Mouse (Mus musculus) R1 (cell line): ENCODE measurements around the gene Nktr.

Experiments used
- DNase-seq: peaks from one replicate; pipeline ENCODE4 v3.0.0-alpha.2; 2018; ENCODE audit warnings: low read depth, low spot score

The Nktr gene

GRCm38 (mm10) chr9:121707801-121708200 is 11.2 kb upstream of the Nktr start:
- no peak for DNase-seq

GRCm38 (mm10) chr9:121708506-121709486 is 10.2 kb upstream of the Nktr start:
- DNase-seq = peak; percentile 17

- DNase-seq = peak; percentile 99
Measured at GRCm38 (mm10) chr9:121709898-121710583, 8.9 kb upstream of the Nktr start, which contains the start of gene Ss18l2. Gene Ss18l2 (plus strand): TSS chr9:121710329.

- DNase-seq = no peak
Measured at GRCm38 (mm10) chr9:121710584-121710975, 8.4 kb upstream of the Nktr start.

GRCm38 (mm10) chr9:121717048-121717447 is 1.9 kb upstream of the Nktr start:
- no peak for DNase-seq

- DNase-seq = peak; percentile 29
Measured at GRCm38 (mm10) chr9:121718070-121718705, 781 bp upstream of the Nktr start.

GRCm38 (mm10) chr9:121719347-121720331 is 670 bp downstream of the Nktr start:
- peak; percentile 57 for DNase-seq

GRCm38 (mm10) chr9:121740490-121740889 is 21.5 kb downstream of the Nktr start:
- no peak for DNase-seq

- DNase-seq = no peak
Measured at GRCm38 (mm10) chr9:121741168-121741567, 22.2 kb downstream of the Nktr start.

GRCm38 (mm10) chr9:121744051-121744450 is 25.1 kb downstream of the Nktr start:
- no peak for DNase-seq

- DNase-seq = no peak
Measured at GRCm38 (mm10) chr9:121752774-121753173, 33.8 kb downstream of the Nktr start.

- DNase-seq = no peak
Measured at GRCm38 (mm10) chr9:121754624-121755023, 35.7 kb downstream of the Nktr start.

GRCm38 (mm10) chr9:121756785-121757184 is 37.8 kb downstream of the Nktr start:
- no peak for DNase-seq

GRCm38 (mm10) chr9:121757432-121757831 is 38.5 kb downstream of the Nktr start:
- DNase-seq = no peak

GRCm38 (mm10) chr9:121757835-121758814 is 39.2 kb downstream of the Nktr start:
- no peak for DNase-seq

GRCm38 (mm10) chr9:121759091-121760081 is 40.4 kb downstream of the Nktr start, which contains the start of gene Zfp651:
Gene Zfp651 (plus strand): TSS chr9:121759330.
- peak; percentile 77 for DNase-seq

GRCm38 (mm10) chr9:121760271-121761090 is 41.5 kb downstream of the Nktr start:
- DNase-seq = peak; percentile 78
